ENCODE assay signal across 9 mouse cellular contexts in the genomic region with DNA sequence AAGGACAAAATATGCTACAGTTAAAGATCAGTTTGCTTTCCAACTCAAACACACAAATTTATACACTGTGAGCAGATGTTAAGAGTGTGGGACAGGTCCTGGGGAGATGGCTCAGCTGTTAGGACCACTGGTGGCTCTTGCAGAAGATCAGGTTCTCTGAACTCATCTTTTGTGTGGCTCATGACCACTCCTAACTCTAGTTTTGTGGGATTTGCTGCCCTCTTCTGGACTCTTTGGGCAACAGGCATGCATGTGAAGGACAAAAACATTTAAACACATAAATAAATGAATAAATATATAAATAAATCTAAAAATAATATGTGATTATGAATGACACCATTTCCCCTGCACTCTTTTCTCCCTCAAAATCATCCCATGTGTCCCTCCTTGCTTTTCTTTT. TPM values are rescaled to one million over a fixed set of nuclear protein-coding genes. Genes with fewer than 3 reads are reported as not detected.
A peak's percentile ranks its signal among the peaks of the same experiment; 100 is the strongest.
DNase-seq lines count a peak whose midpoint lies in the region; ATAC-seq and TF ChIP-seq lines count a peak whose summit lies in the region.
"Had no signal": no experiment of that assay in that cellular context is flagged by ENCODE, and none has a peak within 500 bp of the region (broad histone marks: within the 10 kb centered on the region; RNA-seq: fewer than 3 reads in every experiment).

No protein-coding gene starts in this region.

- no peak overlapping the region for H3K4me2 ChIP-seq in midbrain, postnatal 0 days (ENCODE audit: low read depth, low read length, poor library complexity, severe bottlenecking)
- H3K4me2 ChIP-seq in midbrain, embryonic 13.5 days (replicated peaks) = no peak overlapping the region
- H3K4me2 ChIP-seq: midbrain, embryonic 12.5 days had no signal

- H3K4me1 ChIP-seq in midbrain, postnatal 0 days (ENCODE audit: insufficient read depth, low read length) = no peaks in the 10 kb centered on the region
- no peaks in the 10 kb centered on the region for H3K4me1 ChIP-seq in midbrain, embryonic 13.5 days (replicated peaks)
- H3K4me1 ChIP-seq: midbrain, embryonic 12.5 days had no signal

- TF ChIP-seq CTCF in midbrain, postnatal 0 days (IDR thresholded peaks at IDR 0.05) = peak; percentile 65

- no peaks in the 10 kb centered on the region for H3K9me3 ChIP-seq in midbrain, postnatal 0 days (ENCODE audit: low read length)
- no peaks in the 10 kb centered on the region for H3K9me3 ChIP-seq in midbrain, embryonic 13.5 days
- H3K9me3 ChIP-seq: midbrain, embryonic 12.5 days had no signal

- no peak for ATAC-seq in frontal cortex, adult (ENCODE audit: low TSS enrichment)
- no peak for ATAC-seq in midbrain, postnatal 0 days (ENCODE audit: low FRiP score)
- ATAC-seq in midbrain, embryonic 13.5 days = no peak

- no peak overlapping the region for H3K27ac ChIP-seq in midbrain, postnatal 0 days (ENCODE audit: low read depth, low read length)
- no peak overlapping the region for H3K27ac ChIP-seq in midbrain, embryonic 13.5 days
- H3K27ac ChIP-seq: midbrain, embryonic 12.5 days had no signal

- no peak overlapping the region for H3K4me3 ChIP-seq in midbrain, postnatal 0 days (ENCODE audit: low read depth, low read length)
- no peak overlapping the region for H3K4me3 ChIP-seq in midbrain, embryonic 13.5 days (replicated peaks)
- H3K4me3 ChIP-seq: midbrain, embryonic 12.5 days had no signal

- H3K36me3 ChIP-seq in midbrain, postnatal 0 days (ENCODE audit: insufficient read depth, low read length) = no peaks in the 10 kb centered on the region
- H3K36me3 ChIP-seq in midbrain, embryonic 13.5 days = no peaks in the 10 kb centered on the region
- H3K36me3 ChIP-seq: midbrain, embryonic 12.5 days had no signal

- DNase-seq in frontal cortex, postnatal 25 days (ENCODE audit: low spot score in 2 of 2) = peak; percentile 4 to 9
- DNase-seq in midbrain, postnatal 0 days (ENCODE audit: low spot score) = peak; percentile 55
- DNase-seq in c-Kit-positive CD71-positive TER-119-negative erythroid progenitor cells, embryonic 14.5 days (ENCODE audit: low read depth) = peak; percentile 34
- DNase-seq in left cerebral cortex, postnatal 25 days (ENCODE audit: low spot score in 2 of 2) = peak; percentile 5 to 22
- DNase-seq in urinary bladder, postnatal 10 days (ENCODE audit: low spot score) = no peak
- DNase-seq in urinary bladder, postnatal 36 days (ENCODE audit: low spot score in 2 of 2) = no peak

- no peak overlapping the region for H3K9ac ChIP-seq in midbrain, postnatal 0 days (replicated peaks; ENCODE audit: low read length, poor library complexity, severe bottlenecking)
- no peak overlapping the region for H3K9ac ChIP-seq in midbrain, embryonic 13.5 days (replicated peaks)
- H3K9ac ChIP-seq: midbrain, embryonic 12.5 days had no signal

- H3K27me3 ChIP-seq in midbrain, postnatal 0 days (ENCODE audit: insufficient read depth, low read length) = no peaks in the 10 kb centered on the region
- no peaks in the 10 kb centered on the region for H3K27me3 ChIP-seq in midbrain, embryonic 13.5 days
- H3K27me3 ChIP-seq: midbrain, embryonic 12.5 days had no signal

- intact Hi-C loops in left cerebral cortex, postnatal 25 days (cut with DNase I) = loop anchor here (5.0 kb wide), 1 partner anchor 68 kb away; no protein-coding TSS in a partner anchor

RNA-seq across cellular contexts. Expression of a gene that starts 5.9 kb away (rescaled TPM):
- total RNA-seq in midbrain, postnatal 0 days (2014; rRNA removed) = 5.3 and 5.4 TPM in 2 replicates
- 3.4 and 3.5 TPM in 2 replicates for polyA plus RNA-seq in midbrain, postnatal 0 days (2015; fragmentation: Nextera tagmentation; extraction: Ambion mirVana)
- polyA plus RNA-seq in midbrain, embryonic 13.5 days (2015; fragmentation: Nextera tagmentation; extraction: Ambion mirVana) = 4.3 and 5.1 TPM in 2 replicates
- total RNA-seq in left cerebral cortex, postnatal 25 days (2021) = 1 to 10 TPM; 3.3 to 4.1 TPM

RNA-seq across cellular contexts. Expression of a gene that starts 34.1 kb away (rescaled TPM):
- total RNA-seq in midbrain, postnatal 0 days (2014; rRNA removed) = 72.8 and 83.0 TPM in 2 replicates
- polyA plus RNA-seq in midbrain, postnatal 0 days (2015; fragmentation: Nextera tagmentation; extraction: Ambion mirVana) = 54.1 and 58.1 TPM in 2 replicates
- polyA plus RNA-seq in midbrain, embryonic 13.5 days (2015; fragmentation: Nextera tagmentation; extraction: Ambion mirVana) = 15.0 and 15.1 TPM in 2 replicates
- total RNA-seq in left cerebral cortex, postnatal 25 days (2021) = 10 to 100 TPM; 21.2 to 27.9 TPM

Comparison
In these comparisons a context has a peak if more than half of its experiments do, and no peak if none do; other contexts are left out.
1. DNase-seq: peak in frontal cortex, postnatal 25 days (2 of 2), midbrain, postnatal 0 days (single experiment), c-Kit-positive CD71-positive TER-119-negative erythroid progenitor cells, embryonic 14.5 days (single experiment) and left cerebral cortex, postnatal 25 days (2 of 2); none in urinary bladder, postnatal 10 days (single experiment) and urinary bladder, postnatal 36 days (0 of 2).